Mouse (Mus musculus) embryonic fibroblast, embryonic 13.5 days (primary cell): ENCODE measurements around the gene Ddx42. TPM values are rescaled to one million over a fixed set of nuclear protein-coding genes. Genes with fewer than 3 reads are reported as not detected.

Experiments
- H3K27ac ChIP-seq: 2 replicates; pipeline ENCODE4 v1.5.1; 2012; ENCODE audit warnings: low read length, control low read depth, inconsistent platforms; ENCODE audit not compliant: insufficient read depth
- H3K4me1 ChIP-seq: 2 replicates; pipeline ENCODE4 v1.6.1; 2011; ENCODE audit warnings: low read length; ENCODE audit not compliant: control insufficient read depth, insufficient read depth
- H3K4me3 ChIP-seq: 2 replicates; pipeline ENCODE4 v1.5.1; 2011; ENCODE audit warnings: mild to moderate bottlenecking, control low read depth, low read length; ENCODE audit not compliant: insufficient read depth
- CTCF ChIP-seq: IDR thresholded peaks from 2 replicates; pipeline ENCODE4 v1.5.1; 2011; ENCODE audit warnings: mild to moderate bottlenecking, control low read depth, low read length, moderate library complexity, borderline replicate concordance; ENCODE audit not compliant: insufficient read depth
- POLR2A ChIP-seq: IDR thresholded peaks from 2 replicates; pipeline ENCODE4 v1.6.1; 2011; ENCODE audit warnings: low read depth, mild to moderate bottlenecking, control low read depth, low read length, moderate library complexity
- polyA plus RNA-seq: library from polyadenylated mRNA; stranded (reverse); fragments of >200 nt; gene quantifications from 2 replicates; pipeline ENCODE4 v1.2.4, GENCODE M21; 2011; ENCODE audit warnings: low read depth; ENCODE audit not compliant: missing spikeins, insufficient read length

Gene Ddx42
- polyA plus RNA-seq, 1 experiment = 58.3 TPM

GRCm38 (mm10) chr11:106267311-106267852 is 50.7 kb downstream of the Ddx42 start:
- Histone ChIP-seq H3K4me1 (peaks cover 5% of the 10 kb centered on the region; the same call in 1 of the 2 replicates), H3K27ac (no peak overlapping the region), H3K4me3 (no peak overlapping the region)
- no peak for TF ChIP-seq CTCF
- no peak for TF ChIP-seq POLR2A

GRCm38 (mm10) chr11:106267871-106268270 is 51.1 kb downstream of the Ddx42 start:
- no peak overlapping the region for H3K4me3 ChIP-seq
- peaks cover 5% of the 10 kb centered on the region; the same call in 1 of the 2 replicates for H3K4me1 ChIP-seq
- TF ChIP-seq CTCF (no peak), POLR2A (no peak)
- H3K27ac ChIP-seq = no peak overlapping the region

- TF ChIP-seq CTCF (no peak), POLR2A (no peak)
- H3K27ac ChIP-seq = peak overlapping the region; percentile 37
- no peak overlapping the region for H3K4me3 ChIP-seq
- peaks cover 5% of the 10 kb centered on the region; the same call in 1 of the 2 replicates for H3K4me1 ChIP-seq
Observed at GRCm38 (mm10) chr11:106268326-106269059, 51.8 kb downstream of the Ddx42 start.

GRCm38 (mm10) chr11:106269060-106269431 is 52.3 kb downstream of the Ddx42 start:
- no peak for TF ChIP-seq POLR2A
- TF ChIP-seq CTCF = no peak
- H3K4me3 ChIP-seq = no peak overlapping the region
- H3K27ac ChIP-seq = peak overlapping the region; percentile 37
- peaks cover 5% of the 10 kb centered on the region; the same call in 1 of the 2 replicates for H3K4me1 ChIP-seq

- Histone ChIP-seq H3K27ac (0 out of 2 replicates have a peak overlapping the region, but pooled peaks have one; percentile 7), H3K4me3 (peak overlapping the region; percentile 86), H3K4me1 (peaks cover 5% of the 10 kb centered on the region; the same call in 1 of the 2 replicates)
- TF ChIP-seq POLR2A (no peak), CTCF (no peak)
Observed at GRCm38 (mm10) chr11:106271131-106271793, 54.5 kb downstream of the Ddx42 start.

GRCm38 (mm10) chr11:106271794-106272643 is 55.3 kb downstream of the Ddx42 start:
- Histone ChIP-seq H3K4me1 (peaks cover 5% of the 10 kb centered on the region; the same call in 1 of the 2 replicates), H3K27ac (peak overlapping the region; percentile 79), H3K4me3 (peak overlapping the region; percentile 86)
- TF ChIP-seq CTCF = no peak
- no peak for TF ChIP-seq POLR2A

- H3K27ac ChIP-seq = peak within 1 kb of the TSS; percentile 79
- peaks cover 5% of the 10 kb centered on the region; the same call in 1 of the 2 replicates for H3K4me1 ChIP-seq
- peak within 1 kb of the TSS; percentile 86 for H3K4me3 ChIP-seq
- peak; percentile 77 for TF ChIP-seq POLR2A
- TF ChIP-seq CTCF = no peak
Observed at GRCm38 (mm10) chr11:106272644-106273310, 56.1 kb downstream of the Ddx42 start, which contains the start of gene Smarcd2. Gene Smarcd2 (minus strand): TSS chr11:106272972.

- peak overlapping the region; percentile 27 for H3K4me3 ChIP-seq
- no peak overlapping the region for H3K27ac ChIP-seq
- H3K4me1 ChIP-seq = peaks cover 5% of the 10 kb centered on the region; the same call in 1 of the 2 replicates
- no peak for TF ChIP-seq POLR2A
- TF ChIP-seq CTCF = no peak
Observed at GRCm38 (mm10) chr11:106273311-106273684, 56.6 kb downstream of the Ddx42 start.
